Mouse (Mus musculus) lung, postnatal 25 days (tissue): ENCODE data around the gene 4632433K11Rik.
"Not testable (repeated sequence)": the region's sequence is repeated elsewhere in the genome, so short reads cannot be mapped to it uniquely, and the experiment has no call there.

ENCODE experiments used
- DNase-seq: peaks from one replicate; pipeline ENCODE4 v3.0.0; 2022; ENCODE audit warnings: low spot score

4632433K11Rik gene

GRCm38 (mm10) chr7:5033818-5034217, at the start of gene 4632433K11Rik:
4632433K11Rik (plus strand) TSS chr7:5034118.
- DNase-seq, result no peak

GRCm38 (mm10) chr7:4988250-4988649, 45.7 kb upstream of the 4632433K11Rik start:
- DNase-seq, result no peak

GRCm38 (mm10) chr7:4993347-4993998, 40.4 kb upstream of the 4632433K11Rik start:
- no peak for DNase-seq

GRCm38 (mm10) chr7:4993999-4994788, 39.7 kb upstream of the 4632433K11Rik start:
- DNase-seq, result no peak

GRCm38 (mm10) chr7:4995268-4996002, 38.5 kb upstream of the 4632433K11Rik start:
- no peak for DNase-seq

GRCm38 (mm10) chr7:4996003-4996895, 37.7 kb upstream of the 4632433K11Rik start, which contains the start of gene Zfp579:
Zfp579 (minus strand) TSS chr7:4996158.
- peak; percentile 89 for DNase-seq

GRCm38 (mm10) chr7:4996934-4997333, 37.0 kb upstream of the 4632433K11Rik start:
- no peak for DNase-seq

- no peak for DNase-seq
Observed at GRCm38 (mm10) chr7:4999876-5000275, 34.0 kb upstream of the 4632433K11Rik start.

GRCm38 (mm10) chr7:5002876-5003275, 31.0 kb upstream of the 4632433K11Rik start:
- DNase-seq, result not testable (repeated sequence)

- no peak for DNase-seq
Observed at GRCm38 (mm10) chr7:5008229-5008628, 25.7 kb upstream of the 4632433K11Rik start.

- peak; percentile 47 for DNase-seq
Observed at GRCm38 (mm10) chr7:5012681-5013513, 21.0 kb upstream of the 4632433K11Rik start.

GRCm38 (mm10) chr7:5014251-5015117, 19.4 kb upstream of the 4632433K11Rik start, which contains the start of the genes Zfp524 and Fiz1:
Zfp524 (plus strand) TSS chr7:5014415.
Fiz1 (minus strand) TSS chr7:5014697.
- peak; percentile 97 for DNase-seq

- DNase-seq, result peak; percentile 95
Observed at GRCm38 (mm10) chr7:5015118-5016001, 18.6 kb upstream of the 4632433K11Rik start, which contains the start of gene Gm44973. Gm44973 (plus strand) TSS chr7:5015496.

- DNase-seq, result peak; percentile 18
Observed at GRCm38 (mm10) chr7:5016057-5016456, 17.9 kb upstream of the 4632433K11Rik start.

- no peak for DNase-seq
Observed at GRCm38 (mm10) chr7:5016920-5017319, 17.0 kb upstream of the 4632433K11Rik start.

- DNase-seq, result no peak
Observed at GRCm38 (mm10) chr7:5017352-5017751, 16.6 kb upstream of the 4632433K11Rik start.

- DNase-seq, result no peak
Observed at GRCm38 (mm10) chr7:5017931-5018330, 16.0 kb upstream of the 4632433K11Rik start.

- not testable (repeated sequence) for DNase-seq
Observed at GRCm38 (mm10) chr7:5019576-5019975, 14.3 kb upstream of the 4632433K11Rik start.
